Mouse (Mus musculus) Patski (cell line): Measurements from ENCODE around the gene Ndufs5. TPM values are rescaled to one million over a fixed set of nuclear protein-coding genes. Genes with fewer than 3 reads are reported as not detected.

ENCODE experiments used
- ATAC-seq: fragments of 100-300 bp; one replicate; pipeline ENCODE4 v1.8.0; 2021
- CTCF ChIA-PET: fragments of 350-600 bp; sonication (Branson Sonifier 250); formaldehyde crosslinking; loops from one replicate; lab custom pipeline; 2022; ENCODE audit warnings: inconsistent platforms; lab: Charles Lee
- POLR2A ChIA-PET: fragments of 350-600 bp; sonication (Branson Sonifier 250); formaldehyde crosslinking; loops from one replicate; lab custom pipeline; 2022; ENCODE audit warnings: antibody characterized with exemption, inconsistent platforms; lab: Charles Lee
- DNase-seq: peaks from one replicate; pipeline ENCODE4 v3.0.0-alpha.2; 2011; ENCODE audit warnings: low read depth, low spot score
- H3K27me3 ChIP-seq: fragments of 371-371 bp; one replicate; pipeline ENCODE4 v1.5.1; 2021
- CTCF ChIP-seq: fragments of 100-300 bp; IDR thresholded peaks from one replicate; pipeline ENCODE4 v1.5.1; 2021
- in situ Hi-C: fragments of 300-500 bp; cut with MboI; formaldehyde crosslinking; loops from 3 replicates; pipeline ENCODE4 v1.11.1; 2018; ENCODE audit warnings: low pct_unique_long_range_greater_than_20kb, mixed read lengths
- polyA plus RNA-seq: library from polyadenylated mRNA; unstranded; gene quantifications from one replicate; pipeline ENCODE4 v1.2.3, GENCODE M21; 2021

The Ndufs5 gene
- polyA plus RNA-seq, 1 experiment from 2014 or later, result 64.3 TPM

DNA sequence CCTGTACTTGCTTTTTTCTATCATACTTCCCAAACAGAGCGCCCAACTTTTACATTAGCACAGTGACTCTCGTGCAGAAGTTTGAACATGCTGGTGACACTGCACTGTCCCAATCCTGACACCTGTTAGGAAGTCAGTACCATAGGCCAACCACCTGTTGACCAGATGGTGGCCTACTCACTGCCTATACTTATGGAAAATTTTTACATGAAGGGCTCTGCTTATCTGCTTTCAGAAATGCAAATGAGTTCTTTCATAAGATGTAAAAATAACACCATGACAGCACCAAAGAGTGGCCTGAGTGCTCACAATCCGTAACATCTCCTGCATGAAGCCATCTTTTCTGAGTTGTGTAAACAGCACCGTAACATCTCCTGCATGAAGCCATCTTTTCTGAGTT, 20.7 kb upstream of the Ndufs5 start:
- no peak for TF ChIP-seq CTCF
- H3K27me3 ChIP-seq, result no peaks in the 10 kb centered on the region
- in situ Hi-C loops, result no loop called here
- ChIA-PET CTCF (no interaction called here), POLR2A (no interaction called here)
- DNase-seq, result no peak
- ATAC-seq, result no peak

DNA sequence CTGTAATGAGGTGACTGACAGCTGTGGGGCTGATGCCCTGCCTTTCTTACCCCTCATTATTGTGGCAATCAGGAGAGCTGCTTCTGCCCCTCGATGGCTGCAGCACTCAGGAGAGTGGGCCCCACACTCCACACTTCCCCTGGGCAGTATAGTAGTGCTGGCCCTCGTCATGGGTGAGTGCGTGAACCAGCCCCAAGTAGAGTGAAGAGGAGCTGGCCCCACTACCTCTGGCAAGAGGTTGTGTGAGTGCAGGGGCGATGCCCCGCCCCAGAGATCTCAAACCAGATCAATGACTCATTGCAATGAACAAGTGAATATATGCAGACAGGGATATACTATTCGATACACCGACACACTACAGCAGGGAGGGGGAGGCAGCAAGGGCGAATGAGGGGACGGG, 15.5 kb upstream of the Ndufs5 start:
- in situ Hi-C loops, result no loop called here
- no peak for ATAC-seq

DNA sequence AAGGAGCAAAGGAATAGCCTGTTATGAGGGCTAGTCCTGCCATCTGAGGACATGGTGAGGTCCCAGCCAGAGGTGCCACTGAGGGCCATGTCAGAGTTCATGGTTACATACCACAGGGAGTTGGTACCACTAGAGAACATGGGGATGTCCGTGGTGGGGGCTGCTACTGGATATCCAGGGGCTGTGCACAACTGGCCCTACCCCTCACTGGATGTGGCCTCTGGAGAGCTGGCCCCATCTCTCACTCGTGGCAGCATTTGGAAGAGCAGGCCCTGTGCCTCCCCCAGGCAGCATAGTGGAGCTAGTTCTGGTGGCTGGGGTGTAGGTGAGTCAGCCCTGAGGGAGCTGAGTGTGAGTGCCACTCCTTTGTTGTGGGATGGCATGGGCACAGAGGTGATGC, 14.9 kb upstream of the Ndufs5 start:
- ChIA-PET POLR2A (no interaction called here), CTCF (no interaction called here)
- no peak for ATAC-seq
- DNase-seq, result no peak
- no peak for TF ChIP-seq CTCF
- no peaks in the 10 kb centered on the region for H3K27me3 ChIP-seq
- in situ Hi-C loops, result no loop called here

More for the DNA sequence above, 15.5 kb upstream of the Ndufs5 start:
- TF ChIP-seq CTCF, result no peak
- POLR2A ChIA-PET, result no interaction called here
- no peaks in the 10 kb centered on the region for H3K27me3 ChIP-seq
- DNase-seq, result no peak
- CTCF ChIA-PET, result interaction anchor here (1.5 kb wide), 1 partner anchor 11 kb away, joined by 3 read pairs; no protein-coding TSS in a partner anchor

DNA sequence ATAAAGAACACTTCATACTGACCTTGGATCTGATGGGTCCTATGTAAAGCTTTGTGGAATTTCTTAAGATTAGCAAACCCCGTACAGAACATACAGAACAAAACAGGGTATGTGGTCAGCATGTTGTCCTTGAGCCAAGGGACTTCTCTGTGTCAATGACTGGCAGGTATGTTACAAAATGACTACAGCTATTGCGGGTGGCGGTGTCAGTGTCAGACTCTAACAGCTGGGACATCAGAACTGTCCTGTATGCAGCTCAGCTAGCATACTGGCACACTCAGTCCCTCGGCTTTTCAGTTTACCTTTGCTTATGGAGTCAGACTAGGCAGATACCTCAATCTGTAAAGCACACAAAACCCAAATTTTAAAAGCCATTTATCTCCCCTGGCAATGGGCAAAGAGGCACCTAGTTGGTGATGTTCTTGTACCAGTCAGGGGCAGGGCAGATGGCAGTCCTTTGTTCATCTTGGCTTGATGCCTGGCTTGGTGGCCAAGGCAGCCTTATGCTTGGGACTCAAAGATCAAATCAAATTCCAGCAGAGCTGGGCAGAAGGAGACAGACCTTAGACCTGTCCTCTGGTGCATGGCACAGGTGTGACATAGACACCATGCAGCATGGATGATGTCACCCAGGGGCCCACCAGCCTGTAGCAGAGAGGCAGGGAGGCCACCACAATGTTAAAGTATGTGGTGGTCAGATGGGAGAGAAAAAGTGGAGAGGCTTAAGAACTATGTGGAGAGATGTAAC, 14.3 kb upstream of the Ndufs5 start:
- DNase-seq, result no peak
- no peak for ATAC-seq
- CTCF ChIA-PET, result no interaction called here
- POLR2A ChIA-PET, result interaction anchor here (0.5 kb wide), 1 partner anchor 13 kb away, joined by 4 read pairs; no protein-coding TSS in a partner anchor
- H3K27me3 ChIP-seq, result no peaks in the 10 kb centered on the region
- no peak for TF ChIP-seq CTCF
- in situ Hi-C loops, result no loop called here

DNA sequence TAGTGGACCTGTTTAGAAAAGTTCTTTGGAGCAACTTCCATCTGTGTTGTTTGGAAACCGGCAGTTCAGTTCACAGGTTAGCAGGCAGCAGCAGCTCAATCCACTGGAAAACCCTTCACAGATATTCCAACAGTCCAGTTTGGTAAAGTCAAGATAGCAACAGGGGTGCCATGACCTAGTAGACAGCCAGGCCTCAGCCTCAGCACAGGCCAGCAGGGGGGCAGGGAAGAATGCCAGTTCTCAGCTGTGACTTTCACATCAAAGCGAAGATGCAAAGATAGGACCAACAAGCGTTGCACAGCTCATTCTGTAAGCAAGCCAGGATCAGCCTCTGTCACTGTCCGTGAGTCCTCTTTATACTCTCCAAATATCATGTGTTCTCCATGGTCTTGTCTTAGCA, 3.8 kb upstream of the Ndufs5 start:
- no peaks in the 10 kb centered on the region for H3K27me3 ChIP-seq
- in situ Hi-C loops, result no loop called here
- DNase-seq (no peak), ATAC-seq (no peak)
- ChIA-PET POLR2A (no interaction called here), CTCF (no interaction called here)
- TF ChIP-seq CTCF, result no peak

DNA sequence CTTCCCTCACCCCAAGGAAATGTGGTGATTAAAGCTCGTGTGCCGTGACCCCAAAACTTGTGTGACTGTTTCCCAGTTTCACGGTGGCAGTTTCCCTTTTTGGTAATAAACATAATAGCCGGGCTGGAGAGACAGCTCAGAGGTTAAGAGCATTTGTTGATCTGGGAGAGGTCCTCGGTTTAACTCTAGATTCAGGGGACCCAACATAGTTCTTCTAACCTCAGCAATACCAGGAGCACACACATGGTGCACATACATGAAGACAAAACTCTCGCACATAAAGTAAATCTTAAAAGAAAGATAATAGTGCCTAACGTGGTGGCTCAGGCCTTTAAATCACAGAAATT, 405 bp upstream of the Ndufs5 start:
- ATAC-seq (no peak), DNase-seq (no peak)
- ChIA-PET CTCF (no interaction called here), POLR2A (no interaction called here)
- H3K27me3 ChIP-seq, result no peaks in the 10 kb centered on the region
- in situ Hi-C loops, result no loop called here
- TF ChIP-seq CTCF, result no peak

DNA sequence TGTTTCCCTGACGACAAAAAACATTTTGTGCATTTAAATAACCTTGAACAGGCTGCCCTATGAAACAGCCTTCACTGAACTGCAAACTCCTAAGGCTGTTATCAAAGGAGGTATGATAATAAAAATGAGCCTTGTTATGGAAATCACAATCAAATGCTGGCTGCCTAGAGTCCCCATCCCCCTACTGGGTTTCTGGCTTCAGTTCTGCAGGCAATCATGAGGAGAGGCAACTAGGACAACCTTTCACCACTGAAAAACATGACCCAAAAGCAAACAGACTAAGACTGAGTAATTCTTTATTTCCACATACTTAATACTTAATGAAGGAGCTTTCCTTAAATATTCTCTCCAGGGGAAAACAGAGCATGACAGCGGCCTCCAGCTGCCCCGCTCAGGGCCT, 5.6 kb downstream of the Ndufs5 start:
- POLR2A ChIA-PET, result no interaction called here
- no peak for ATAC-seq
- CTCF ChIA-PET, result no interaction called here
- no peak for DNase-seq
- no peaks in the 10 kb centered on the region for H3K27me3 ChIP-seq
- TF ChIP-seq CTCF, result no peak
- in situ Hi-C loops, result no loop called here

DNA sequence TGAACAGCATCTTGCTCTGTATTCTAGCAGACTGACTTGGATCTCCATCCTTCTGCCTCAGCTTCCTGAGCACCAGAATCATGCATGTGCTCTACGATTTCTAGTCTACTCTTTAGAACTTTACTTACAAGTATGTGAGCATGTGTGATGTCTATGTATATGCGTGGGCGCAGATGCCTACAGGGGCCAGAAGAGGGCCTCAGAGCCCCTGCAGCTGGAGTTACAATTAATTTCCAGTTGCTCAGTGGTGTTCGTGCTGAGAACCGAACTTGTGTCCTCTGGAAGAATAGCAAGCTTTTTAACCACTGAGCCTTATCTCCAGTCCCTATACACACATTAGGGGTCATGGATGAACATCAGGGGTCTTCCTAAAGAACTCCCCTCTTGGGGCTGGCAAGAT, 10.7 kb downstream of the Ndufs5 start:
- ChIA-PET POLR2A (no interaction called here), CTCF (no interaction called here)
- DNase-seq, result no peak
- no peaks in the 10 kb centered on the region for H3K27me3 ChIP-seq
- in situ Hi-C loops, result no loop called here
- TF ChIP-seq CTCF, result no peak
- ATAC-seq, result no peak

DNA sequence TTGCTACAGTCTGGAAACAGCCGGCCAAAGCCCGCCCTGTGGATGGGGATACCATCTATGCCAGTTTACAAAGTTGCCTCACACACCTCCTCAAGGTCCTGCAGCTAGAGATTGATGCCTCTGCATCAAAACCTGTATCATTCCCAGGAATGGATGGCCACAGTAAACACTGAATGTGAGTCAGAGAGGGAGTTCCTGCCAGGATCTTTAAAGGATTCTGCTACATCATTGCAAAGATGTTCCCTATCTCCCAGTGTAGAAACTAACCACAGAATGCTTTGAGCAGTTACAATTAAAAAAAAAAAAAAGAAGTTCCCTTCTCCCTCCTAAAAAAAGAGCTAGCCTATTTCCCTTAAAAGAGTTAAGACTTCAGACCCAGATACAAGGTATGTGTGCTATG, 12.7 kb downstream of the Ndufs5 start:
- ChIA-PET POLR2A (interaction anchor here (0.6 kb wide), 1 partner anchor 125 kb away, joined by 3 read pairs; no protein-coding TSS in a partner anchor), CTCF (no interaction called here)
- no peak for TF ChIP-seq CTCF
- H3K27me3 ChIP-seq, result no peaks in the 10 kb centered on the region
- ATAC-seq, result no peak
- in situ Hi-C loops, result no loop called here
- DNase-seq, result no peak

DNA sequence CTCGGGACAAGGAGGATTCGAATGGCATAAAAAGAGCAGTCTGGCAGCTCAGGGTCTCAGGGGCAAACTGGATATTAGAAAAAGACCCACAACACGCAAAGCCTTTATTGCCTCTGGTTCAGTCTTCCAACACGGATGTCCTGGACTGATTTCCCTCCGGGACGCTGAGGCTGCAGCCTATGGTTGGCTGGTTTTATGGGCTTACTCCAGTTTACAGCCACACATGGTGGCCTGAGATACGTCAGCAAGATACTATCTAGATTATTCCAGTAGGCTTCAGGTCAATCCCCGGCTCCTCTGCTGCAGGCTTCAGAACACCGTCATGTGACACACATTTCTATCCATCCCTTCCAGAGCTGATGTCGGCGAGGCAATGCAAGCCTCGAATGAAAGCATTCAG, 24.6 kb downstream of the Ndufs5 start:
- no peak for ATAC-seq
- POLR2A ChIA-PET, result no interaction called here

DNA sequence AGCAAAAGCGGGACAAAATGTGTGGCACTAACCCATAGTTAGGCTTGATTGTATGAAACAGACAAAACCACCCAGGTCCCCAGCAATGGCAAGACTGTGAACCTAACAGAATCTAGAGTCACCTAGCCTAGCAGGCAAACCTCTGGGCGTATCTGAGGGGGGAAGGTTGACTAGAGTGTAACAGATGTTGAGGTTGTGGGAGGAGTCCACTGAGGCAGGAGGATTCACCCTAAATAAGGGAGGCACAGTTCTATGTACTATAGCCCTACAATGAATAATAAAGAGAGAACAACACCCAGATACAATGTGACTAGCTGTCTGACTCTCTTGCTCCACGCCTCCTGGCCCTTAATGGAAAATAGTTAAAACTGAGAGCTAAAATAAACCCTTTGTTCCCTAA, 25.9 kb downstream of the Ndufs5 start:
- POLR2A ChIA-PET, result no interaction called here
- ATAC-seq (no peak), DNase-seq (no peak)
- in situ Hi-C loops, result no loop called here
- TF ChIP-seq CTCF, result no peak
- CTCF ChIA-PET, result no interaction called here
- no peaks in the 10 kb centered on the region for H3K27me3 ChIP-seq

More for the DNA sequence above, 24.6 kb downstream of the Ndufs5 start:
- in situ Hi-C loops, result no loop called here
- TF ChIP-seq CTCF, result no peak
- H3K27me3 ChIP-seq, result no peaks in the 10 kb centered on the region
- no peak for DNase-seq
- CTCF ChIA-PET, result no interaction called here

DNA sequence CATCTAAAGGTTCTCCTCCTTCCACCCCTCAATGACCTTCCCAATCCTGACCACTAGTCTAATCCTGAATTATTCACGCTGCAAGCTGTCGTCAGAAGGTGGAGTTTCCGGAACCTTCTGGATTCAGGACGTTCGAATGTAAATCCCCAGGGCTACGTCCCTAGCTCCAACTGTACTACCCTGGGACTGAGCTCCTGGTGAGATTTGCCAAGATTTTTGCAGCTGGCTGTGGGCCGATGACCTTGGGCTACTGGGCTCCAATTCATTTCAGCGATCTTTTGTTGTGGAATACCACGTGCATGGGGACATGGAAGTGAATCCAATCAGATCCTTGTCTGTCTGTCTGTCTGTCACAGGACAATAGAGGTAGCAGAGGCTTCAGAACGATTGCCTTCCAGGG, 27.7 kb downstream of the Ndufs5 start:
- no peaks in the 10 kb centered on the region for H3K27me3 ChIP-seq
- ATAC-seq, result no peak
- in situ Hi-C loops, result no loop called here
- ChIA-PET CTCF (no interaction called here), POLR2A (no interaction called here)
- no peak for TF ChIP-seq CTCF
- DNase-seq, result no peak
